Mouse (Mus musculus) cortical plate, adult 2 months (tissue): ENCODE measurements around the gene Fam192a. TPM values are rescaled to one million over a fixed set of nuclear protein-coding genes. Genes with fewer than 3 reads are reported as not detected.

Experiments
- H3K27ac ChIP-seq: fragments of 200-500 bp; 2 replicates; pipeline ENCODE4 v1.5.1; 2012; ENCODE audit warnings: low read length, control low read depth, inconsistent platforms; ENCODE audit not compliant: insufficient read depth
- H3K4me1 ChIP-seq: fragments of 200-500 bp; 2 replicates; pipeline ENCODE4 v1.6.1; 2011; ENCODE audit warnings: low read length; ENCODE audit not compliant: control insufficient read depth, insufficient read depth
- H3K4me3 ChIP-seq: fragments of 200-500 bp; 2 replicates; pipeline ENCODE4 v1.5.1; 2011; ENCODE audit warnings: mild to moderate bottlenecking, low read length, control low read depth; ENCODE audit not compliant: insufficient read depth
- CTCF ChIP-seq: fragments of 200-500 bp; IDR thresholded peaks from 2 replicates; pipeline ENCODE4 v1.5.1; 2011; ENCODE audit warnings: mild to moderate bottlenecking, control low read depth, low read length; ENCODE audit not compliant: insufficient read depth; ENCODE audit errors: extremely low read depth
- POLR2A ChIP-seq: fragments of 200-500 bp; IDR thresholded peaks from 2 replicates; pipeline ENCODE4 v1.6.1; 2011; ENCODE audit warnings: mild to moderate bottlenecking, low read length, control low read depth; ENCODE audit not compliant: insufficient read depth; ENCODE audit errors: extremely low read depth
- polyA plus RNA-seq: library from polyadenylated mRNA; depleted of rRNA; stranded (reverse); fragments of >200 nt; gene quantifications from 2 replicates; pipeline ENCODE4 v1.2.3, GENCODE M21; 2012; rRNA removed

The Fam192a gene
- polyA plus RNA-seq, 1 experiment, result 50.2 TPM

DNA sequence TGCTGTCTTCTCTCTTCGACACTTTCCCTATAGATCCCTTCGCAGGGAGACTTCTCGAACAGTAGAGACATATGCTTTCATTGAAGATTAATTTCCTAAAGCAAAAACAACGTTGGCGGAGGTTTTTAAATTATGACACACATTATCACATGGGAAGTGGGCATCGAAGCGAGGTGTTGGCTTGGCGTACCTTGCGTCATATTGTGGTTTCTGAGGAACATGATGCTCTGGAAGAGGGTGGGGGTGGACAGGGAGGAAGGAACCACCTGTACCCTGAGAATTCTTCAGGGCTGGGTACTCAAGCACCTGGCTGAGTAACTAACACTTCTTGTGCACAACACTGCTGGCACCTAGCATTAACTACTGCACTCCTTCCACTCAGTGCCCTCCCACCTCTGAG, 77.2 kb downstream of the Fam192a start:
- Histone ChIP-seq H3K4me3 (no peak overlapping the region), H3K27ac (no peak overlapping the region), H3K4me1 (no peaks in the 10 kb centered on the region)
- no peak for TF ChIP-seq CTCF
- TF ChIP-seq POLR2A, result no peak

Other genes with a start within 250 kb of the Fam192a start
- 90.6 and 97.8 TPM in 2 replicates for gene Herpud1, start 215.6 kb downstream of the Fam192a start, polyA plus RNA-seq
- 0.94 and 1.0 TPM in 2 replicates for gene Nlrc5, start 167.6 kb downstream of the Fam192a start, polyA plus RNA-seq
- gene Cpne2, start 69.0 kb downstream of the Fam192a start, polyA plus RNA-seq, result 26.7 and 28.2 TPM in 2 replicates
- 18.0 and 19.8 TPM in 2 replicates for gene Rspry1, start 60 bp downstream of the Fam192a start, polyA plus RNA-seq
- 234 and 235 TPM in 2 replicates for gene Arl2bp, start 64.6 kb upstream of the Fam192a start, polyA plus RNA-seq
- gene Pllp, start 94.3 kb upstream of the Fam192a start, polyA plus RNA-seq, result 165 and 190 TPM in 2 replicates
- 0.33 and 0.34 TPM in 2 replicates for gene Ccl22, start 143.6 kb upstream of the Fam192a start, polyA plus RNA-seq
- gene Cx3cl1, start 170.0 kb upstream of the Fam192a start, polyA plus RNA-seq, result 654 and 664 TPM in 2 replicates
- 4.4 TPM in 2 replicates for gene Ccl17, start 208.5 kb upstream of the Fam192a start, polyA plus RNA-seq
- 103 and 110 TPM in 2 replicates for gene Coq9, start 236.3 kb upstream of the Fam192a start, polyA plus RNA-seq
- 38.2 and 39.1 TPM in 2 replicates for gene Ciapin1, start 236.4 kb upstream of the Fam192a start, polyA plus RNA-seq